Mouse (Mus musculus) intestine, embryonic 15.5 days (tissue): ENCODE results near the gene Ccser1. TPM values are rescaled to one million over a fixed set of nuclear protein-coding genes. Genes with fewer than 3 reads are reported as not detected.
"Not testable (repeated sequence)": the region's sequence is repeated elsewhere in the genome, so short reads cannot be mapped to it uniquely, and the experiment has no call there.

Experiments used
- ATAC-seq: fragments of 200-750 bp; cut with Nextera tagmentation; 2 replicates; pipeline ENCODE4 v1.8.0; 2017; ENCODE audit warnings: moderate TSS enrichment, moderate library complexity
- H3K27ac ChIP-seq: fragments of 300-500 bp; sonication (generic); 2 replicates; pipeline ENCODE4 v1.5.1; 2015; ENCODE audit warnings: mild to moderate bottlenecking, inconsistent platforms
- H3K27me3 ChIP-seq: fragments of 300-500 bp; sonication (generic); replicated peaks from 2 replicates; pipeline ENCODE4 v1.6.1; 2015; ENCODE audit warnings: inconsistent platforms
- H3K36me3 ChIP-seq: fragments of 300-500 bp; sonication (generic); 2 replicates; pipeline ENCODE4 v1.6.1; 2015; ENCODE audit warnings: inconsistent platforms
- H3K4me1 ChIP-seq: fragments of 300-500 bp; sonication (generic); replicated peaks from 2 replicates; pipeline ENCODE4 v1.6.1; 2015; ENCODE audit warnings: inconsistent platforms
- H3K4me2 ChIP-seq: fragments of 300-500 bp; sonication (generic); replicated peaks from 2 replicates; pipeline ENCODE4 v1.6.1; 2015; ENCODE audit warnings: mild to moderate bottlenecking, inconsistent platforms
- H3K4me3 ChIP-seq: fragments of 300-500 bp; sonication (generic); replicated peaks from 2 replicates; pipeline ENCODE4 v1.5.1; 2015; ENCODE audit warnings: inconsistent platforms
- H3K9ac ChIP-seq: fragments of 300-500 bp; sonication (generic); 2 replicates; pipeline ENCODE4 v1.6.1; 2015; ENCODE audit warnings: inconsistent platforms
- H3K9me3 ChIP-seq: fragments of 300-500 bp; sonication (generic); 2 replicates; pipeline ENCODE4 v1.6.1; 2016; ENCODE audit warnings: inconsistent platforms
- WGBS: fragments of 180-500 bp; shearing (Covaris S2); methylation state at CpG from one replicate; pipeline ENCODE4 v1.1.7; 2015; 5-methylcytosine and 5-hydroxymethylcytosine counted together
- polyA plus RNA-seq: library from polyadenylated mRNA; unstranded; fragments of >200 nt; fragmentation: Nextera tagmentation; extraction: Ambion mirVana; gene quantifications from 2 replicates; pipeline ENCODE4 v1.2.1, GENCODE M21; 2015

Ccser1 gene
- polyA plus RNA-seq, 1 experiment from 2014 or later, result 5.6 TPM

GRCm38 (mm10) chr6:61876302-61876701, 696.2 kb downstream of the Ccser1 start:
- no peak for ATAC-seq
- Histone ChIP-seq H3K27ac (no peak overlapping the region), H3K9me3 (no peaks in the 10 kb centered on the region), H3K4me1 (no peaks in the 10 kb centered on the region), H3K27me3 (no peaks in the 10 kb centered on the region), H3K4me2 (no peak overlapping the region), H3K9ac (no peak overlapping the region), H3K4me3 (no peak overlapping the region), H3K36me3 (no peaks in the 10 kb centered on the region)
- 92% methylated on average over 1 of the region's 1 CpGs for WGBS

- Histone ChIP-seq H3K9me3 (no peaks in the 10 kb centered on the region), H3K4me1 (no peaks in the 10 kb centered on the region), H3K4me3 (no peak overlapping the region), H3K4me2 (no peak overlapping the region), H3K9ac (no peak overlapping the region), H3K36me3 (no peaks in the 10 kb centered on the region), H3K27me3 (no peaks in the 10 kb centered on the region), H3K27ac (no peak overlapping the region)
- WGBS, result 68% methylated on average over 4 of the region's 4 CpGs
- ATAC-seq, result no peak
These were observed 718.1 kb downstream of the Ccser1 start for GRCm38 (mm10) chr6:61898238-61898637.

- Histone ChIP-seq H3K27ac (no peak overlapping the region), H3K36me3 (no peaks in the 10 kb centered on the region), H3K9ac (no peak overlapping the region), H3K27me3 (no peaks in the 10 kb centered on the region), H3K4me3 (no peak overlapping the region), H3K4me2 (no peak overlapping the region), H3K9me3 (no peaks in the 10 kb centered on the region), H3K4me1 (no peaks in the 10 kb centered on the region)
- no peak for ATAC-seq
- WGBS, result 26% methylated on average over 1 of the region's 1 CpGs
These were observed 722.6 kb downstream of the Ccser1 start for GRCm38 (mm10) chr6:61902715-61903114.

GRCm38 (mm10) chr6:61912896-61913295, 732.8 kb downstream of the Ccser1 start:
- no peaks in the 10 kb centered on the region for H3K4me1 ChIP-seq
- H3K36me3 ChIP-seq, result no peaks in the 10 kb centered on the region
- no peak overlapping the region for H3K9ac ChIP-seq
- ATAC-seq, result no peak
- H3K9me3 ChIP-seq, result no peaks in the 10 kb centered on the region
- H3K4me2 ChIP-seq, result no peak overlapping the region
- no peak overlapping the region for H3K27ac ChIP-seq
- no peak overlapping the region for H3K4me3 ChIP-seq
- no peaks in the 10 kb centered on the region for H3K27me3 ChIP-seq
- whole genome bisulfite sequencing, result 87% methylated on average over 3 of the region's 3 CpGs

- H3K4me1 ChIP-seq, result no peaks in the 10 kb centered on the region
- ATAC-seq, result no peak
- WGBS, result 46% methylated on average over 1 of the region's 1 CpGs
These were observed 751.5 kb downstream of the Ccser1 start for GRCm38 (mm10) chr6:61931622-61932021.

GRCm38 (mm10) chr6:61936656-61937055, 756.5 kb downstream of the Ccser1 start:
- 84% methylated on average over 1 of the region's 1 CpGs for WGBS
- Histone ChIP-seq H3K9ac (no peak overlapping the region), H3K4me1 (no peaks in the 10 kb centered on the region), H3K4me3 (no peak overlapping the region), H3K27ac (no peak overlapping the region), H3K36me3 (no peaks in the 10 kb centered on the region), H3K4me2 (no peak overlapping the region), H3K9me3 (no peaks in the 10 kb centered on the region), H3K27me3 (no peaks in the 10 kb centered on the region)
- ATAC-seq, result no peak

More at GRCm38 (mm10) chr6:61931622-61932021, 751.5 kb downstream of the Ccser1 start:
- Histone ChIP-seq H3K9ac (no peak overlapping the region), H3K4me3 (no peak overlapping the region), H3K9me3 (no peaks in the 10 kb centered on the region), H3K36me3 (no peaks in the 10 kb centered on the region), H3K27ac (no peak overlapping the region), H3K27me3 (no peaks in the 10 kb centered on the region), H3K4me2 (no peak overlapping the region)

GRCm38 (mm10) chr6:61939236-61939635, 759.1 kb downstream of the Ccser1 start:
- WGBS, result 78% methylated on average over 1 of the region's 1 CpGs
- Histone ChIP-seq H3K4me3 (no peak overlapping the region), H3K4me1 (no peaks in the 10 kb centered on the region), H3K27ac (no peak overlapping the region), H3K9ac (no peak overlapping the region), H3K27me3 (no peaks in the 10 kb centered on the region), H3K9me3 (no peaks in the 10 kb centered on the region), H3K36me3 (no peaks in the 10 kb centered on the region), H3K4me2 (no peak overlapping the region)
- ATAC-seq, result no peak

GRCm38 (mm10) chr6:61953703-61954102, 773.6 kb downstream of the Ccser1 start:
- no peak for ATAC-seq
- WGBS, result 82% methylated on average over 2 of the region's 2 CpGs
- no peak overlapping the region for H3K4me3 ChIP-seq

GRCm38 (mm10) chr6:61976878-61977277, 796.8 kb downstream of the Ccser1 start:
- Histone ChIP-seq H3K9me3 (no peaks in the 10 kb centered on the region), H3K27ac (no peak overlapping the region), H3K4me3 (no peak overlapping the region), H3K9ac (no peak overlapping the region), H3K4me2 (no peak overlapping the region), H3K4me1 (no peaks in the 10 kb centered on the region), H3K36me3 (no peaks in the 10 kb centered on the region), H3K27me3 (no peaks in the 10 kb centered on the region)
- no peak for ATAC-seq
- 79% methylated on average over 2 of the region's 2 CpGs for WGBS

More at GRCm38 (mm10) chr6:61953703-61954102, 773.6 kb downstream of the Ccser1 start:
- Histone ChIP-seq H3K27me3 (no peaks in the 10 kb centered on the region), H3K4me1 (no peaks in the 10 kb centered on the region), H3K27ac (no peak overlapping the region), H3K36me3 (no peaks in the 10 kb centered on the region), H3K4me2 (no peak overlapping the region), H3K9ac (no peak overlapping the region), H3K9me3 (no peaks in the 10 kb centered on the region)

GRCm38 (mm10) chr6:61978379-61978778, 798.3 kb downstream of the Ccser1 start:
- Histone ChIP-seq H3K36me3 (no peaks in the 10 kb centered on the region), H3K27ac (no peak overlapping the region), H3K4me2 (no peak overlapping the region), H3K9ac (no peak overlapping the region), H3K9me3 (no peaks in the 10 kb centered on the region), H3K4me1 (no peaks in the 10 kb centered on the region), H3K27me3 (no peaks in the 10 kb centered on the region), H3K4me3 (no peak overlapping the region)
- ATAC-seq, result no peak
- WGBS, result 21% methylated on average over 2 of the region's 2 CpGs

GRCm38 (mm10) chr6:62014374-62014773, 834.2 kb downstream of the Ccser1 start:
- Histone ChIP-seq H3K36me3 (no peaks in the 10 kb centered on the region), H3K9ac (no peak overlapping the region), H3K9me3 (no peaks in the 10 kb centered on the region), H3K4me3 (no peak overlapping the region), H3K4me2 (no peak overlapping the region), H3K4me1 (no peaks in the 10 kb centered on the region), H3K27ac (no peak overlapping the region), H3K27me3 (no peaks in the 10 kb centered on the region)
- no peak for ATAC-seq

- H3K27ac ChIP-seq, result no peak overlapping the region
- peak; percentile 65; the same call in 1 of the 2 replicates for ATAC-seq
- no peak overlapping the region for H3K4me3 ChIP-seq
- H3K4me1 ChIP-seq, result no peaks in the 10 kb centered on the region
- H3K27me3 ChIP-seq, result no peaks in the 10 kb centered on the region
- H3K36me3 ChIP-seq, result no peaks in the 10 kb centered on the region
- no peak overlapping the region for H3K4me2 ChIP-seq
- 21% methylated on average over 1 of the region's 1 CpGs for WGBS
- H3K9me3 ChIP-seq, result no peaks in the 10 kb centered on the region
- no peak overlapping the region for H3K9ac ChIP-seq
These were observed 864.3 kb downstream of the Ccser1 start for GRCm38 (mm10) chr6:62044454-62044853.

- WGBS, result 16% methylated on average over 1 of the region's 1 CpGs
- ATAC-seq, result peak; percentile 71
- H3K27ac ChIP-seq, H3K4me1 ChIP-seq, H3K4me3 ChIP-seq, H3K9me3 ChIP-seq, H3K36me3 ChIP-seq, H3K9ac ChIP-seq, H3K27me3 ChIP-seq, H3K4me2 ChIP-seq: not testable (repeated sequence)
These were observed 864.9 kb downstream of the Ccser1 start for GRCm38 (mm10) chr6:62045042-62045441.
